Mouse (Mus musculus): ENCODE measurements at regions not wholly inside any gene's neighbourhood (a gene's known extent, or its start where the extent isn't known, plus 50 kb on each side); places are given as distances from the start of the nearest gene placed in this dataset.

DNA sequence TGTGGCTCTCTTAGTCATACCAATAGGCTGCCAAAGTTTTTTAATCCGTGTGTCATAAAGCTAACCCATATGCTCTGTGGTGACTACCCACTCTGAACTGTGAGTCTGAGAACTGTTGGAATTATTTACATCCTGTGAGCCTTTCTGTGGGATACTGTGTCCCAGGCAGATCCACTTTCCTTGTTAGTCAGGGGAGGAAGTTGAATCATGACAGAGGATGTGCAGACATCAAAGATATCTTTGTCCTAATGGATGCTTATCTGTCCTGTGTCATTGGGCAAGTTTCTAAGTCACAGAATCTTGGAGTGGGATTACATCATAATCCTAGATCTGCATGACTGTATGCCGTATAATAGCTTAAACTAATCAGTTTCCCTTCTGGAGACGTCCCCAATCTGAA is 254.4 kb upstream of the Zfp703 start:
- TF ChIP-seq GATA4 (IDR thresholded peaks at IDR 0.05; ENCODE audit: insufficient replicate concordance, low read length) = no peak

DNA sequence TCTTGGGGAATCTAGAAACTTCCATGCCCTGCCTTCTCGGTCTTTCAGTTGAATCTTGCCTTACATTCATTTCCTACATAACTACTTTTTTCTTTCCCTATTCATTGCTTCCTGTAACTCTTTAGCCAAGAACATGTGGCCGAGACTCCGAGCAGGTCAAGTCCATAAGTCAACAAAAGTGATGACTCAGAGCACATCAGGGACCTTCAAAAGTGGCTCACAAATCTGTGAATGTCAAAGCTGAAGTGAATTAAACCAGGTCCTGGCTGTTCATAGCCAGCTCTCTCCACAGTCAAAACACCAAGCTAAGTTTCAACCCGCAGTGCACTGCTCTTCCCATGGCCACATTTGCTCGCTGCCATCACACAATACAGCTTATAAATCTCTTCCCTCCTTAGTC is 252.5 kb upstream of the Zfp703 start:
- no peak for TF ChIP-seq GATA4 (IDR thresholded peaks at IDR 0.05; ENCODE audit: insufficient replicate concordance, low read length)

DNA sequence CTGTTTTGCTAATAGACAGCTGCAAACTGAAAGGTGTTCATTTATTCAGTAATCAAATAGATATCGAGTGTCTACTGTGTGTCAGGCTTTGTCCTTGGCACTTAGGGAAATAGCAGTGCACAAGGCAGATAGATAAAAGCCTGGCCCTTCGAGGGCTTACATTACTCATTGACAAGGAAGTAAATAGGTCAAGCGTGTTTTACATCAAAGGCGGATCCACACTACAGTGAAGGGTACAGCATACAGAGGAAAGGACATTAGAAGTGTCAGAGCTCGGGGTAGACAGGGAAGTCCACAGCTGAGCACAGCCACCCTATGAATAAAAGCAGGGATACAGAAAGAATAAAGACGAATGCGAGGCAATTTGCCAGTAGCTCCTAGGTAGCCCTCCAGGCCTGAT is 251.6 kb upstream of the Zfp703 start:
- TF ChIP-seq GATA4 (IDR thresholded peaks at IDR 0.05; ENCODE audit: insufficient replicate concordance, low read length) = no peak

DNA sequence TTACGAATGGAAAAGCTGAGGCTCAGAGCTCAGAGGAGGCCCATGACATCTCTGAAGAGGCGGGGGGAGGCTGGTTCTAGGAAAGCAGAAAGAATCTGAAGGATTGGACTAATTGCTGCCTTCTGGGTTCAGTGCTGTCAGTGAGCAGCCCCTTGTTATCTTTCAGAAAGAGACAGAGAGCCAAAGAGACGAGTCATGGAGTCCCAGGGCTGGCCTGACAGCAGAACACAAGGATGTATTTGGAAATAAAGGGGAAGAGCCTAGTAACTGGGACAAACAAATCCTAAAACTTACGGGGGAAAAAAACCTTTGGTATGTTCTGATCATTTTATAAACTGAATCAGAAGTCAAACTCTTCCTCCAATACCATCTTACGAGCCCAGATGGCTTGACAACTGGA is 247.8 kb upstream of the Zfp703 start:
- no peak for TF ChIP-seq GATA4 (IDR thresholded peaks at IDR 0.05; ENCODE audit: insufficient replicate concordance, low read length)

DNA sequence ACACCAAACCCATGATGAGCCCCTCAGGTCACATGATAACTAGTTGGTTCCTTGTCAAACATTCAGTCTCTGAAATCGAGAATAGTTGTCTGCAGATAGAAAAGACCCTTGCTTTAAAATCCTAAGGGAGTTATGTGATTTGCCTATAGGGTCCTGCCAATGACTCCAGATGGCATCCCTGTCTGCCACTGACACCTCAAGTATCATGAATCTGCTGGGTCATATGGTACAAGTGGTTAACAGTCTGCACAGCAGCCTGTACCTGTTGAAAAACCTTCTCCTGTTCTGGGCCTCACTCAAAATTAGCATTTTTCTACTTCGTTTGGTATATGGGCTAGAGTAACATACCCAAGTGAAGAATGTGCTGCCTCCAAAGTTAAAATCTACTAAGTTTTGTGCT is 246.0 kb upstream of the Zfp703 start:
- TF ChIP-seq GATA4 (IDR thresholded peaks at IDR 0.05; ENCODE audit: insufficient replicate concordance, low read length) = no peak

DNA sequence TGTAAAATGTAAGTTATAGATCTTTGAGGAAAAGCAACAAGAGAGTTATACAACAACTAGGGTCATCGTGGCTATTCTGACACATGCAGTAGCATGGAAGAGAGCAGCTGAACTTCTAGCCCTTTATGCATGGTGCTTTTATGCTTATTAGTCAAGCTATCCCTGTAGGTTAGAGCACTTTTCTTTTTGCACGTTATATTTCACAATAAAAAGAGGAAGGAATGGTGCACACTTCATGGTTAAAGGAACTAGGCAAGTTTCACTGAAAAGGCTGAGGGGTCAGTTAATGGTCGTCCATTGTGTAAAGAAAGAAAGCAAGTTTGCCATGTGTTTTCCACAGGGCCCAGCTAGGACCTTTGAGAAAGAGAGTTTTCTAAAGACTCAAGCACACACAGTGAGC is 232.7 kb upstream of the Zfp703 start:
- TF ChIP-seq GATA4 (IDR thresholded peaks at IDR 0.05; ENCODE audit: insufficient replicate concordance, low read length) = no peak

DNA sequence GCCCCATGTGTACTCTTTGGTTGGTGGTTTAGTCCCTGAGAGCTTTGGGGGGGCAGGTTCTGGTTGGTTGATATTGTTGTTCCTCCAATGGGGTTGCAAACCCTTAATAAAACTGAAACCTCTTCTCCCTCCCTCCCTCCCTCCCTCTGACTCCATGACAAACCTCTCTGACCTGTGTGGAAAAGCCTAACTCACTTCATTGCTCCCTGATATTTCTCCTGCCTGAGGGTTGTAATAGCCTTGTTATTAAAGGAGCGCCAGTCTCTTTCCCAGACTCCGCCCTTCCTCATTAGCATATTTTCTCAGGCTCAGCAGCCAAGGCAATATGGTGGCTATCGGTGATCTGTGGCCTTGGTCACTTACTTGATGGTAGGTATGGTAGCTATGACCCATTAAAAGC is 230.3 kb upstream of the Zfp703 start:
- TF ChIP-seq GATA4 (IDR thresholded peaks at IDR 0.05; ENCODE audit: insufficient replicate concordance, low read length) = no peak

DNA sequence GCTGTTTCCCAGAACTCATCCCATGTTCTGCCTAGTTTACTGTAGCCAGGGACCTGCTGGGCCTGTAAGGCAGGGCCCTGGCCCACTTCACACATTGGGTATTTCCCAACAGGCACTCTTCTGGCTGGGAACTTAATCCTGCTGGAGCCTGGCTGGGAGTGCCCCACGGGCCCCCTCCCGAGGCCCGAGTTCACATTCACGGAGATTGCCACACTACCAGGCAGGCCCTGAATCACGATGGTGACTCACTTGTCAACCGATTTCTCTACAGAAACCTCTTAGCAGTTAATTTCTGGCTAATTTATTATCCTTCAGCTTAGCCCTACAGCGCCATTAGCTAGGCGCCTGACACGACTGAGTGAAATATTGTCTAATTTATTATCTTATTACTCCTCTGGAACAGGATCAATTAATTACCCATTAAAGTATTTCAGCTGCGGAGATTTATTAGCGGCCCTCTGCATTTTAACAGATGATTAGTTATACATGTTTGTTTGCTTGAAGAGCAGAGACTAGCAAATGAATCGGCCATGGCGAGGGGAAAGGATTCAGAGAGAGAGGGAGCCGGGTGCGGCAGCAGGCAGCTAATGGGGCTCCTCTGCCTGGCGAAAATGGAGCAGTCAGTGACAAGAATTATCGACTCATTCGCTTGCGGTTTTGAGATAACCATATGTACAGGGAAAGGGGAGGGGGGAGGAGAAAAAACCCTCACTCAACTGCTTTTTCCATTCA is 229.7 kb upstream of the Zfp703 start:
- no peak for TF ChIP-seq GATA4 (IDR thresholded peaks at IDR 0.05; ENCODE audit: insufficient replicate concordance, low read length)

DNA sequence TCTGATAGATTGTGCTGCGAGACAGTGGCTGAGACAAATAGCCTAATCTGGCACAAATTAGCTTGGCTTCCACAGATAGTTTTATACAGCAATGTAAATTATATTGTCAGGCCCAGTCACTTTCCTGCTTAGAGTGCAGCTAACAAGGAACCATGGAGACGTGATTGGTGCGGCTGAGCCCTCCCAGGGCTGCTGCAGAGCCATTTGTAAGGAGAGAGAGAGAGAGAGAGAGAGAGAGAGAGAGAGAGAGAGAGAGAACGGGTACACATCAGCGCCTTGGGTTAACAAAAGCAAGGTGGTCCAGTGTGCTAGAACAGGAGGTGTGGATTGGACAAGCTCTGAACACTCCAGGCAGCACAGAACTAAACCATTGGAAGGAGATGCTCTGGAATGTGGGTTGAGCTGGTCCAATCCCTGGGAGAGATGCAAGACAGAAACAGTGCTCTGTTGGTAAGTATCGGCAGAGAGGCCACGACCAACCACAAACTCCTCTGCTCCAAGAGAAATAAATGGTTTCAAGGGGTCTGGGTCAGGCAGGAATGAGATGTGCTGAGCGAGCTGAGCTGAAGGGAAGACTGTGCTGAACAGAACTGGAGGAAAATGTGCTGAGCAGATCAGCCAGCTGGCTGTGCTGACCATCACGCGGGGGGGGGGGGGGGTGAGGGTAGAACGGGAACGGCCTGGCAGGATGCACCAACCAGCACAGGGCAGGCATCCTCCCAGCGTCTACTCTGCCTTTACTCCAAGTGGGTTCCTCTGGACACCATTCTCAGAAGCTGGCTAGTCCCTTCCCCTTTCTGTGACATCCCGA is 228.8 kb upstream of the Zfp703 start:
- no peak for TF ChIP-seq GATA4 (IDR thresholded peaks at IDR 0.05; ENCODE audit: insufficient replicate concordance, low read length)

DNA sequence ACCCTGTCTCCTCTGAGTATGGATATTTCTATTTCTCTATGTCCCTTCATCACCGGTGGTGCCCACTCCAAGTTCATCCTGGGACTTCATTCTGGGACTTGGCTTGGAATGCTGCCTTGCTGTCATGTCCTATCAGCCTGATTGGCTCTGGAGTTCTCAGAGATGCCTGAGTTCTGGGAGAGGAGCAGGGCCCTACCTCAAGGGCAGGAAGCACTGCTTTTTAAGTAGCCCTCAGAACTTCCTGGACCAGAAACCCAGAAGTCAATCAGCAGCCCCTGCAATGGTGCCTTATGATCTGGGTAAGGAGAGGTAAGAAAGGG is 228.2 kb upstream of the Zfp703 start:
- no peak for TF ChIP-seq GATA4 (IDR thresholded peaks at IDR 0.05; ENCODE audit: insufficient replicate concordance, low read length)

DNA sequence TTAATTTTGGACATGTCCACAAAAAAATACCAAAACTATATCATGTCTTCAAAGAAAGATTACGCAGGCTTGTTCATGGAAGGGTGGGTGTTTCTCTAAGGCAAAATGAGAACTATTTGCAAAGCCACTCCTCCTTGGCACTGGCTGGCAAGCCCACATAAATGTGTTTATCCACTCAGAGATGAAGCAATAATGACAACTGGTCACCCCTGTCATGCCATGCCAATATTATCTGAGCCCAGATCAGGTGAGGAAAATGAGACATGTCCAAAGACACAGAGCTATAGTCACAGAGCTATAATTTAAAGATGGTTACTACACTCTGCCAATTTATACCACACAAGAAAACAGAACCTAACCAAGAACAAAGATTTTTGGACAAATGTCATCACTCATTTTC is 227.0 kb upstream of the Zfp703 start:
- TF ChIP-seq GATA4 (IDR thresholded peaks at IDR 0.05; ENCODE audit: insufficient replicate concordance, low read length) = no peak

DNA sequence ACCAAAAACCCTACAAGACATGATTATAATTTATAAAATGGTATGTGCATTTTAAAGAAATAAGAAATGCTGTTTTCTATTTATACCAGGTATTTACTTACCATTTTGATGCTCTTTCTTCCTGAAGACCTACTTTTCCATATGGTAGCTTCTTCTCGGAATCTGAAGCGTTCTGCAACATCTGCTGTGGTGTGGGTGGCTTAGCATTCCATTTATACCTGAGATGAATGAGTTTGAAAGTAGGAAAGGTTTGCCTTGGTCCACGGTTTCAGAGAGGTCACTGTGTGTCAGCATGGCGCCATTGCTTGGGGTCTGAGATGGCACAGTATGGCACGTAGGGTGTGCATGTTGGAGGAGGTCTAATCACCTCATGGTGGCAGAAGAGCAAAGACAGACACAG is 225.5 kb upstream of the Zfp703 start:
- no peak for TF ChIP-seq GATA4 (IDR thresholded peaks at IDR 0.05; ENCODE audit: insufficient replicate concordance, low read length)

DNA sequence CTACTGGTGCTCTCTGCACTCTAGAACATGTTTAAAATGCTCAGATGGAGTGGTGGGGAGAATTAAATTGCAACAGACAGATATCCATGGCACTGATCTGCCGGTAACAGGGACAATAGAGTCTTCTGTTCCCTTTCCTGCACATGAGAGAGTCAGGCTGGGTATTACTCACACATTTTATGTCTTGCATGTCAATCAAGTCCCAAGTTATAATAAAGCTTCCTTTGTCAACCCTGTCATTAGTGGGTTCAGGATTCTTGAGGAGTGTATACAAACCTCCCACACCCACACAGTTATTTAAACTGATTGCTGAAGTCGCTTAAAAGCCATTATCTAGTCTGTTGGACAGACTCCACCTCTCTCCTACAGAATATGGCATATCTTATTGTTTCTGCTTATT is 220.7 kb upstream of the Zfp703 start:
- no peak for TF ChIP-seq GATA4 (IDR thresholded peaks at IDR 0.05; ENCODE audit: insufficient replicate concordance, low read length)

DNA sequence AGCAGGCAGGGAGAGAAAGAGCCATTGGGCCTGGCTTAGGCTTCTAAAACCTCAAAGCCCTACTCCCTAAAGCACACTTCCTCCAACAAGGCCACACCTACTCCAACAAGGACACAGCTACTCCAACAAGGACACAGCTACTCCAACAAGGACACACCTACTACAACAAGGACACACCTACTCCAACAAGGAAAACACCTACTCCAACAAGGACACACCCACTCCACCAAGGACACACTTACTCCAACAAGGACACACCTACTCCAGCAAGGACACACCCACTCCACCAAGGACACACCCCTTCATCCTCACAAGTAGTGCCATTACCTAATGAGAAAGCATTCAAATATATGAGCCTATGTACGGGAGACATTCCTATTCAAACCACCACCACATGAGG is 216.4 kb upstream of the Zfp703 start:
- TF ChIP-seq GATA4 (IDR thresholded peaks at IDR 0.05; ENCODE audit: insufficient replicate concordance, low read length) = no peak

DNA sequence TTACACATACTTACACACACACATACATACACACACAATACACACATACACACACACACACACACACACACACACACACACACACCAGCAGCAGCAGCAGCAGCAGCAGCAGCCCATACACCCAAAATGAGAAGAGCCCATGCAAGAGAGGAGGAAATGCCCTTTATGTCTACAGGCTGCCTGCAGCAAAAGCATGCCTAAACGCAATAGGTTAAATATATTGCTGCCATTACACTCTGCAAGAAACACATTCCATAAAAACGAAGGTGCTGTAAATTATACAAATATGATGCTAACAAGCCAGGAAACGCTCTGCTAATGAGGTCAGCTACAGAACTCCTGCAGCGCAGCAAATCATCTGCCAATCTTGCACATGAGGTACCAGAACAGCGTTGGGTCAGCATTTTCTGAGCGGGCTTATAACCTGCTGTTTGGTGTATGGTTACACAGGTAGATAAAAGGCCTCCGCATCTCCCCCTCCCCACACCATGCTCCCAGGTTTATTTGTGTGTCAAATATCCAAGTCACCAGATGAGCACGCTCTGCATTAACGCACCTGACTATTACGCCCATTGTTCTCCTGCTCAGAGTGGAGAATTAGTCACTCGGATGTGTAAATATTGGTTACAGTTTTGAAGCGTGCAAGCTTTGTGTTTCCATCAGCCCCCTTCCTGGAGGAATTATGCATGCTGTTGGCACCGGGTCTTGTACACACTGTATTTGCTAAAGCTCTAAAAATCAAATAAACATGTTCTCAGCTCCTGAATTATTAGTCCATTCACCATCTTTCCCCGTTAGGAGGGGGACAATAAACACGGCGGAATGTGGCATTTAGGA is 214.0 kb upstream of the Zfp703 start:
- no peak for TF ChIP-seq GATA4 (IDR thresholded peaks at IDR 0.05; ENCODE audit: insufficient replicate concordance, low read length)

Data from liver, adult (tissue).